ENCODE assay signal across 8 mouse cellular contexts in the genomic region with DNA sequence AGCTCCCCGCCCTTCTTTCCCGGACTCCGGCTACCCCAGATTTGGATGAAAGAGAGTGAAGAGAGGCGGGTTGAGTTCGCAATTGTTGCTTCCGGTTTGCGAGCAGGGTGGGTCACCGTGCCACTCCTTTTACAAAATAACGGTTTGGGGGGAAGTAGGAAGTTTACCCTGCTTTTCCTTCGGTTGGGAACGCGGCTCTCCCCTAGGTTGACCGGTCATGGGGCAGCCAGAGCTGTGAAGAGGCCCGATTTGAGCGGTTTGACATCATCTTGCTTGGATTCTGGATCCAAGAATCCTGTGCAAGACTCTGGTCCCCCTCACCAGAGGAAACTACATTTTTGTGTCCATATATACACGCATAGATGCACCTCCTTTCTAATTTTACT. TPM values are rescaled to one million over a fixed set of nuclear protein-coding genes. Genes with fewer than 3 reads are reported as not detected.
A peak's percentile ranks its signal among the peaks of the same experiment; 100 is the strongest.
DNase-seq lines count a peak whose midpoint lies in the region; ATAC-seq and TF ChIP-seq lines count a peak whose summit lies in the region.

No protein-coding gene starts in this region.

- peaks cover 6% of the 10 kb centered on the region; the same call in 1 of the 2 replicates for H3K27me3 ChIP-seq in forebrain, embryonic 10.5 days (ENCODE audit: poor library complexity, severe bottlenecking)
- no peaks in the 10 kb centered on the region for H3K27me3 ChIP-seq in intestine, embryonic 16.5 days (replicated peaks; ENCODE audit: control insufficient read depth, insufficient read depth, low read length)
- no peaks in the 10 kb centered on the region; the same call in 1 of the 2 replicates for H3K27me3 ChIP-seq in neural tube, embryonic 14.5 days (ENCODE audit: control insufficient read depth, insufficient read depth, low read length)

- H3K27ac ChIP-seq in forebrain, embryonic 10.5 days, result peak overlapping the region; percentile 87
- H3K27ac ChIP-seq in intestine, embryonic 16.5 days (ENCODE audit: low read length), result peak overlapping the region; percentile 76
- peak overlapping the region; percentile 80 for H3K27ac ChIP-seq in neural tube, embryonic 14.5 days (ENCODE audit: low read depth, low read length)

- H3K4me3 ChIP-seq in lung, adult 2 months (replicated peaks; ENCODE audit: extremely low read depth, low read depth, low read length), result peak overlapping the region; percentile 73
- peak overlapping the region; percentile 85 for H3K4me3 ChIP-seq in forebrain, embryonic 10.5 days
- peak overlapping the region; percentile 94 for H3K4me3 ChIP-seq in intestine, embryonic 16.5 days (ENCODE audit: low read length)
- H3K4me3 ChIP-seq in neural tube, embryonic 14.5 days (ENCODE audit: low read depth, low read length), result peak overlapping the region; percentile 90

- ATAC-seq in intestine, embryonic 16.5 days, result peak; percentile 58
- peak; percentile 42 for ATAC-seq in neural tube, embryonic 14.5 days (ENCODE audit: low read depth)

- TF ChIP-seq CTCF in lung, adult 2 months (IDR thresholded peaks at IDR 0.05; ENCODE audit: insufficient read depth, low read length), result no peak

- no peaks in the 10 kb centered on the region for H3K9me3 ChIP-seq in forebrain, embryonic 10.5 days
- no peaks in the 10 kb centered on the region for H3K9me3 ChIP-seq in intestine, embryonic 16.5 days (ENCODE audit: control insufficient read depth, low read length)
- H3K9me3 ChIP-seq in neural tube, embryonic 14.5 days (ENCODE audit: control insufficient read depth, low read length), result no peaks in the 10 kb centered on the region

- peak overlapping the region; percentile 70 for H3K9ac ChIP-seq in intestine, embryonic 16.5 days (ENCODE audit: low read depth, low read length)
- peak overlapping the region; percentile 70 for H3K9ac ChIP-seq in neural tube, embryonic 14.5 days (replicated peaks; ENCODE audit: low read depth, low read length)

- 0% methylated on average over 16 of the region's 16 CpGs for WGBS in lung, adult 2 months
- under 1% methylated on average over 16 of the region's 16 CpGs for WGBS in forebrain, embryonic 10.5 days
- 1% methylated on average over 16 of the region's 16 CpGs for WGBS in intestine, embryonic 16.5 days
- under 1% methylated on average over 16 of the region's 16 CpGs for WGBS in neural tube, embryonic 14.5 days

- DNase-seq in lung, adult 2 months, result no peak
- DNase-seq in lung, postnatal 25 days (ENCODE audit: low spot score), result no peak
- no peak for DNase-seq in forebrain, embryonic 10.5 days (ENCODE audit: extremely low spot score, low spot score)
- no peak for DNase-seq in MN1 (ENCODE audit: low spot score)
- DNase-seq in cerebellum, adult 9-10 months, result no peak
- DNase-seq in gastrocnemius, postnatal 14 days, result no peak

- no peaks in the 10 kb centered on the region for H3K36me3 ChIP-seq in forebrain, embryonic 10.5 days (replicated peaks)
- H3K36me3 ChIP-seq in intestine, embryonic 16.5 days (ENCODE audit: control insufficient read depth, insufficient read depth, low read length), result no peaks in the 10 kb centered on the region
- H3K36me3 ChIP-seq in neural tube, embryonic 14.5 days (ENCODE audit: control insufficient read depth, insufficient read depth, low read length), result no peaks in the 10 kb centered on the region

- intact Hi-C loops in gastrocnemius, postnatal 14 days (cut with DNase I; ENCODE audit: low total_unique reads), result loop anchor here (10.0 kb wide), 1 partner anchor 119 kb away; no protein-coding TSS in a partner anchor

- TF ChIP-seq POLR2A in lung, adult 2 months (IDR thresholded peaks at IDR 0.05; ENCODE audit: borderline replicate concordance, extremely low read depth, low read depth, low read length), result no peak

- H3K4me2 ChIP-seq in intestine, embryonic 16.5 days (ENCODE audit: low read depth, low read length), result peak overlapping the region; percentile 82
- H3K4me2 ChIP-seq in neural tube, embryonic 14.5 days (ENCODE audit: low read depth, low read length), result peak overlapping the region; percentile 68

- peaks cover 4% of the 10 kb centered on the region for H3K4me1 ChIP-seq in lung, adult 2 months (ENCODE audit: control insufficient read depth, insufficient read depth, low read length)
- H3K4me1 ChIP-seq in forebrain, embryonic 10.5 days, result peaks cover 38% of the 10 kb centered on the region
- peaks cover 21% of the 10 kb centered on the region for H3K4me1 ChIP-seq in intestine, embryonic 16.5 days (ENCODE audit: control insufficient read depth, insufficient read depth, low read length)
- peaks cover 34% of the 10 kb centered on the region for H3K4me1 ChIP-seq in neural tube, embryonic 14.5 days (ENCODE audit: control insufficient read depth, insufficient read depth, low read length)

RNA-seq across cellular contexts. Expression of a gene that starts 0.4 kb away (rescaled TPM):
- 8.6 and 10.8 TPM in 2 replicates for polyA plus RNA-seq in lung, adult 2 months (2012; rRNA removed)
- polyA plus RNA-seq in forebrain, embryonic 10.5 days (2016; fragmentation: Nextera tagmentation; extraction: Ambion mirVana), result 5.1 and 5.5 TPM in 2 replicates
- 4.6 and 5.0 TPM in 2 replicates for polyA plus RNA-seq in intestine, embryonic 16.5 days (2015; fragmentation: Nextera tagmentation; extraction: Ambion mirVana)
- polyA plus RNA-seq in neural tube, embryonic 14.5 days (2014; fragmentation: Nextera tagmentation; extraction: Ambion mirVana), result 26.5 and 28.5 TPM in 2 replicates
- total RNA-seq in gastrocnemius, postnatal 14 days (2021), result 10 to 100 TPM; 17.7 to 19.0 TPM
